Mouse (Mus musculus) activated CD4-positive, CD25-positive, alpha-beta regulatory T cell, adult 4 months (primary cell): Measurements from ENCODE around the gene Ube2q1. TPM values are rescaled to one million over a fixed set of nuclear protein-coding genes. Genes with fewer than 3 reads are reported as not detected.

Experiments used
- ATAC-seq: one replicate; pipeline ENCODE4 v1.8.0; 2017
- polyA plus RNA-seq, 2 experiments: library from polyadenylated mRNA; unstranded; fragments of 100-300 nt; shearing (Covaris generic); gene quantifications; one replicate each; pipeline ENCODE4 v1.2.1; 2017

Ube2q1 gene
- polyA plus RNA-seq, result 10 to 100 TPM; 12.8 to 20.7 TPM

GRCm38 (mm10) chr3:89772968-89773709 is at the start of gene Ube2q1:
TSS of gene Ube2q1 (plus strand) at chr3:89773616.
- ATAC-seq, result peak; percentile 92

- ATAC-seq, result peak; percentile 62
Observed at GRCm38 (mm10) chr3:89727028-89727427, 46.4 kb upstream of the Ube2q1 start.

GRCm38 (mm10) chr3:89728848-89729247 is 44.6 kb upstream of the Ube2q1 start:
- no peak for ATAC-seq

GRCm38 (mm10) chr3:89730350-89731331 is 42.8 kb upstream of the Ube2q1 start:
- peak; percentile 94 for ATAC-seq

- no peak for ATAC-seq
Observed at GRCm38 (mm10) chr3:89732091-89732490, 41.3 kb upstream of the Ube2q1 start.

- ATAC-seq, result no peak
Observed at GRCm38 (mm10) chr3:89738509-89738908, 34.9 kb upstream of the Ube2q1 start.

- ATAC-seq, result no peak
Observed at GRCm38 (mm10) chr3:89752307-89752706, 21.1 kb upstream of the Ube2q1 start.

GRCm38 (mm10) chr3:89755283-89755682 is 18.1 kb upstream of the Ube2q1 start:
- no peak for ATAC-seq

- ATAC-seq, result no peak
Observed at GRCm38 (mm10) chr3:89757851-89758250, 15.6 kb upstream of the Ube2q1 start.

- ATAC-seq, result no peak
Observed at GRCm38 (mm10) chr3:89759786-89760185, 13.6 kb upstream of the Ube2q1 start.

GRCm38 (mm10) chr3:89764119-89764724 is 9.2 kb upstream of the Ube2q1 start, which contains the start of gene Chrnb2:
TSS of gene Chrnb2 (minus strand) at chr3:89764632.
- peak; percentile 76 for ATAC-seq

- no peak for ATAC-seq
Observed at GRCm38 (mm10) chr3:89769584-89769983, 3.8 kb upstream of the Ube2q1 start.

GRCm38 (mm10) chr3:89770425-89771002 is 2.9 kb upstream of the Ube2q1 start:
- ATAC-seq, result no peak

- ATAC-seq, result peak; percentile 51
Observed at GRCm38 (mm10) chr3:89772588-89772967, 838 bp upstream of the Ube2q1 start.

GRCm38 (mm10) chr3:89773740-89774211 is 360 bp downstream of the Ube2q1 start:
- no peak for ATAC-seq

- ATAC-seq, result no peak
Observed at GRCm38 (mm10) chr3:89774236-89774960, 982 bp downstream of the Ube2q1 start.

GRCm38 (mm10) chr3:89776001-89776400 is 2.6 kb downstream of the Ube2q1 start:
- no peak for ATAC-seq

- no peak for ATAC-seq
Observed at GRCm38 (mm10) chr3:89780102-89780501, 6.7 kb downstream of the Ube2q1 start.

- ATAC-seq, result no peak
Observed at GRCm38 (mm10) chr3:89781640-89782039, 8.2 kb downstream of the Ube2q1 start.

GRCm38 (mm10) chr3:89784991-89785753 is 11.8 kb downstream of the Ube2q1 start:
- no peak for ATAC-seq

- no peak for ATAC-seq
Observed at GRCm38 (mm10) chr3:89786275-89786674, 12.9 kb downstream of the Ube2q1 start.
